Mouse (Mus musculus): ENCODE measurements around the gene Siglece. TPM values are rescaled to one million over a fixed set of nuclear protein-coding genes. Genes with fewer than 3 reads are reported as not detected.

Gene Siglece
- polyA plus RNA-seq, 1 experiment from 2014 or later, result 0.24 TPM

- no peaks in the 10 kb centered on the region for H3K27me3 ChIP-seq
- ATAC-seq (ENCODE audit: low FRiP score, low read depth), result no peak
- H3K27ac ChIP-seq (replicated peaks), result no peak overlapping the region
- no peak overlapping the region for H3K4me3 ChIP-seq
- no peak overlapping the region for H3K9ac ChIP-seq (replicated peaks)
- H3K36me3 ChIP-seq, result no peaks in the 10 kb centered on the region
- no peak overlapping the region for H3K4me2 ChIP-seq (replicated peaks)
- no peaks in the 10 kb centered on the region for H3K4me1 ChIP-seq
- WGBS, result 84% methylated on average over 1 of the region's 1 CpGs
- H3K9me3 ChIP-seq, result no peaks in the 10 kb centered on the region
These were observed 2.8 kb upstream of the Siglece start for GRCm38 (mm10) chr7:43662804-43663203.

GRCm38 (mm10) chr7:43656232-43656631 lies 3.7 kb downstream of the Siglece start:
- H3K27me3 ChIP-seq, result no peaks in the 10 kb centered on the region
- H3K4me3 ChIP-seq, result no peak overlapping the region
- no peaks in the 10 kb centered on the region for H3K36me3 ChIP-seq
- H3K9ac ChIP-seq (replicated peaks), result no peak overlapping the region
- H3K4me2 ChIP-seq (replicated peaks), result no peak overlapping the region
- no peak overlapping the region for H3K27ac ChIP-seq (replicated peaks)
- no peaks in the 10 kb centered on the region for H3K4me1 ChIP-seq
- 81% methylated on average over 6 of the region's 6 CpGs for WGBS
- no peaks in the 10 kb centered on the region for H3K9me3 ChIP-seq
- no peak for ATAC-seq (ENCODE audit: low FRiP score, low read depth)

GRCm38 (mm10) chr7:43654519-43654918 lies 5.4 kb downstream of the Siglece start:
- Histone ChIP-seq H3K9me3 (no peaks in the 10 kb centered on the region), H3K4me2 (replicated peaks) (no peak overlapping the region), H3K36me3 (no peaks in the 10 kb centered on the region), H3K9ac (replicated peaks) (no peak overlapping the region), H3K4me3 (no peak overlapping the region), H3K27me3 (no peaks in the 10 kb centered on the region), H3K4me1 (no peaks in the 10 kb centered on the region), H3K27ac (replicated peaks) (no peak overlapping the region)
- 80% methylated on average over 3 of the region's 3 CpGs for WGBS
- no peak for ATAC-seq (ENCODE audit: low FRiP score, low read depth)

GRCm38 (mm10) chr7:43652683-43653082 lies 7.3 kb downstream of the Siglece start:
- no peaks in the 10 kb centered on the region for H3K36me3 ChIP-seq
- H3K27me3 ChIP-seq, result no peaks in the 10 kb centered on the region
- no peak for ATAC-seq (ENCODE audit: low FRiP score, low read depth)
- H3K27ac ChIP-seq (replicated peaks), result no peak overlapping the region
- H3K9ac ChIP-seq (replicated peaks), result no peak overlapping the region
- no peaks in the 10 kb centered on the region for H3K4me1 ChIP-seq
- H3K4me2 ChIP-seq (replicated peaks), result no peak overlapping the region
- no peaks in the 10 kb centered on the region for H3K9me3 ChIP-seq
- 87% methylated on average over 6 of the region's 6 CpGs for WGBS
- H3K4me3 ChIP-seq, result no peak overlapping the region

- WGBS, result 86% methylated on average over 17 of the region's 17 CpGs
- no peak overlapping the region for H3K4me2 ChIP-seq (replicated peaks)
- no peaks in the 10 kb centered on the region for H3K27me3 ChIP-seq
- H3K4me3 ChIP-seq, result no peak overlapping the region
- H3K4me1 ChIP-seq, result no peaks in the 10 kb centered on the region
- H3K9ac ChIP-seq (replicated peaks), result no peak overlapping the region
- no peaks in the 10 kb centered on the region for H3K36me3 ChIP-seq
- H3K27ac ChIP-seq (replicated peaks), result no peak overlapping the region
- no peaks in the 10 kb centered on the region for H3K9me3 ChIP-seq
- no peak for ATAC-seq (ENCODE audit: low FRiP score, low read depth)
These were observed 16.8 kb downstream of the Siglece start for GRCm38 (mm10) chr7:43643046-43643652.

- no peaks in the 10 kb centered on the region for H3K4me1 ChIP-seq
- 82% methylated on average over 5 of the region's 5 CpGs for WGBS
- no peak for ATAC-seq (ENCODE audit: low FRiP score, low read depth)
- no peaks in the 10 kb centered on the region for H3K36me3 ChIP-seq
- no peaks in the 10 kb centered on the region for H3K9me3 ChIP-seq
- no peak overlapping the region for H3K27ac ChIP-seq (replicated peaks)
- no peak overlapping the region for H3K4me3 ChIP-seq
- H3K4me2 ChIP-seq (replicated peaks), result no peak overlapping the region
- H3K27me3 ChIP-seq, result no peaks in the 10 kb centered on the region
- no peak overlapping the region for H3K9ac ChIP-seq (replicated peaks)
These were observed 17.4 kb downstream of the Siglece start for GRCm38 (mm10) chr7:43642587-43642986.

- 57% methylated on average over 1 of the region's 1 CpGs for WGBS
- no peak overlapping the region for H3K4me2 ChIP-seq (replicated peaks)
- H3K4me1 ChIP-seq, result no peaks in the 10 kb centered on the region
- no peak overlapping the region for H3K27ac ChIP-seq (replicated peaks)
- ATAC-seq (ENCODE audit: low FRiP score, low read depth), result no peak
- no peak overlapping the region for H3K4me3 ChIP-seq
- H3K9me3 ChIP-seq, result no peaks in the 10 kb centered on the region
- no peak overlapping the region for H3K9ac ChIP-seq (replicated peaks)
- no peaks in the 10 kb centered on the region for H3K27me3 ChIP-seq
- H3K36me3 ChIP-seq, result no peaks in the 10 kb centered on the region
These were observed 22.8 kb downstream of the Siglece start for GRCm38 (mm10) chr7:43637118-43637517.

GRCm38 (mm10) chr7:43636194-43636593 lies 23.8 kb downstream of the Siglece start:
- no peak overlapping the region for H3K4me2 ChIP-seq (replicated peaks)
- H3K9ac ChIP-seq (replicated peaks), result no peak overlapping the region
- ATAC-seq (ENCODE audit: low FRiP score, low read depth), result no peak
- no peaks in the 10 kb centered on the region for H3K9me3 ChIP-seq
- WGBS, result 75% methylated on average over 2 of the region's 2 CpGs
- no peak overlapping the region for H3K27ac ChIP-seq (replicated peaks)
- H3K4me1 ChIP-seq, result no peaks in the 10 kb centered on the region
- H3K4me3 ChIP-seq, result no peak overlapping the region
- no peaks in the 10 kb centered on the region for H3K36me3 ChIP-seq
- no peaks in the 10 kb centered on the region for H3K27me3 ChIP-seq

- Histone ChIP-seq H3K36me3 (no peaks in the 10 kb centered on the region), H3K9me3 (no peaks in the 10 kb centered on the region), H3K4me2 (replicated peaks) (no peak within 1 kb of the TSS), H3K9ac (replicated peaks) (no peak within 1 kb of the TSS), H3K4me3 (no peak within 1 kb of the TSS), H3K27me3 (no peaks in the 10 kb centered on the region), H3K27ac (replicated peaks) (no peak within 1 kb of the TSS), H3K4me1 (no peaks in the 10 kb centered on the region)
- 79% methylated on average over 6 of the region's 6 CpGs for whole genome bisulfite sequencing
- ATAC-seq (ENCODE audit: low FRiP score, low read depth), result no peak
These were observed 25.5 kb downstream of the Siglece start, which contains the start of gene Ceacam18 for GRCm38 (mm10) chr7:43634500-43634899. Ceacam18 (plus strand) TSS chr7:43634707.

- Histone ChIP-seq H3K4me2 (replicated peaks) (no peak overlapping the region), H3K36me3 (no peaks in the 10 kb centered on the region), H3K27ac (replicated peaks) (no peak overlapping the region), H3K4me1 (no peaks in the 10 kb centered on the region), H3K9ac (replicated peaks) (no peak overlapping the region), H3K9me3 (no peaks in the 10 kb centered on the region), H3K4me3 (no peak overlapping the region), H3K27me3 (no peaks in the 10 kb centered on the region)
- no peak for ATAC-seq (ENCODE audit: low FRiP score, low read depth)
- 88% methylated on average over 4 of the region's 4 CpGs for WGBS
These were observed 26.0 kb downstream of the Siglece start for GRCm38 (mm10) chr7:43633940-43634339.

GRCm38 (mm10) chr7:43625794-43626422 lies 34.1 kb downstream of the Siglece start:
- no peak for ATAC-seq (ENCODE audit: low FRiP score, low read depth)
- no peak overlapping the region for H3K4me3 ChIP-seq
- 0 out of 2 replicates have a peak, but pooled peaks cover 6% of the 10 kb centered on the region for H3K4me1 ChIP-seq
- no peaks in the 10 kb centered on the region for H3K9me3 ChIP-seq
- H3K27ac ChIP-seq (replicated peaks), result no peak overlapping the region
- H3K9ac ChIP-seq (replicated peaks), result no peak overlapping the region
- WGBS, result 85% methylated on average over 8 of the region's 8 CpGs
- no peak overlapping the region for H3K4me2 ChIP-seq (replicated peaks)
- H3K27me3 ChIP-seq, result no peaks in the 10 kb centered on the region
- no peaks in the 10 kb centered on the region for H3K36me3 ChIP-seq

- H3K4me2 ChIP-seq (replicated peaks), result no peak overlapping the region
- 39% methylated on average over 3 of the region's 3 CpGs for WGBS
- no peaks in the 10 kb centered on the region for H3K27me3 ChIP-seq
- H3K4me3 ChIP-seq, result no peak overlapping the region
- H3K36me3 ChIP-seq, result no peaks in the 10 kb centered on the region
- H3K9me3 ChIP-seq, result no peaks in the 10 kb centered on the region
- peak; percentile 60; the same call in 1 of the 2 replicates for ATAC-seq (ENCODE audit: low FRiP score, low read depth)
- no peak overlapping the region for H3K9ac ChIP-seq (replicated peaks)
- H3K4me1 ChIP-seq, result 0 out of 2 replicates have a peak, but pooled peaks cover 6% of the 10 kb centered on the region
- no peak overlapping the region for H3K27ac ChIP-seq (replicated peaks)
These were observed 34.9 kb downstream of the Siglece start for GRCm38 (mm10) chr7:43625065-43625464.

Data from midbrain, embryonic 12.5 days (tissue).